Mouse (Mus musculus): ENCODE measurements around the gene Ifrd2.

Ifrd2 gene

GRCm38 (mm10) chr9:107624539-107624938, 37.1 kb downstream of the Ifrd2 start:
- no peak for DNase-seq (ENCODE audit: low spot score)

- DNase-seq (ENCODE audit: low spot score): no peak
Observed at GRCm38 (mm10) chr9:107624951-107625350, 37.5 kb downstream of the Ifrd2 start.

GRCm38 (mm10) chr9:107625351-107626128, 38.1 kb downstream of the Ifrd2 start:
- DNase-seq (ENCODE audit: low spot score): no peak

- no peak for DNase-seq (ENCODE audit: low spot score)
Observed at GRCm38 (mm10) chr9:107626158-107626843, 38.9 kb downstream of the Ifrd2 start.

- DNase-seq (ENCODE audit: low spot score): peak; percentile 92
Observed at GRCm38 (mm10) chr9:107626844-107627277, 39.4 kb downstream of the Ifrd2 start.

GRCm38 (mm10) chr9:107627387-107628255, 40.2 kb downstream of the Ifrd2 start:
- DNase-seq (ENCODE audit: low spot score): no peak

GRCm38 (mm10) chr9:107628721-107629410, 41.4 kb downstream of the Ifrd2 start:
- no peak for DNase-seq (ENCODE audit: low spot score)

GRCm38 (mm10) chr9:107629411-107629730, 41.9 kb downstream of the Ifrd2 start:
- no peak for DNase-seq (ENCODE audit: low spot score)

- no peak for DNase-seq (ENCODE audit: low spot score)
Observed at GRCm38 (mm10) chr9:107629901-107630425, 42.5 kb downstream of the Ifrd2 start.

- DNase-seq (ENCODE audit: low spot score): peak; percentile 69
Observed at GRCm38 (mm10) chr9:107630576-107630975, 43.1 kb downstream of the Ifrd2 start.

- DNase-seq (ENCODE audit: low spot score): no peak
Observed at GRCm38 (mm10) chr9:107631311-107631826, 43.9 kb downstream of the Ifrd2 start.

- no peak for DNase-seq (ENCODE audit: low spot score)
Observed at GRCm38 (mm10) chr9:107631861-107632260, 44.4 kb downstream of the Ifrd2 start.

- DNase-seq (ENCODE audit: low spot score): peak; percentile 66
Observed at GRCm38 (mm10) chr9:107632478-107632877, 45.0 kb downstream of the Ifrd2 start.

GRCm38 (mm10) chr9:107633091-107633660, 45.7 kb downstream of the Ifrd2 start:
- peak; percentile 81 for DNase-seq (ENCODE audit: low spot score)

- peak; percentile 72 for DNase-seq (ENCODE audit: low spot score)
Observed at GRCm38 (mm10) chr9:107633661-107634405, 46.4 kb downstream of the Ifrd2 start.

- DNase-seq (ENCODE audit: low spot score): no peak
Observed at GRCm38 (mm10) chr9:107634406-107635278, 47.2 kb downstream of the Ifrd2 start.

- DNase-seq (ENCODE audit: low spot score): peak; percentile 97
Observed at GRCm38 (mm10) chr9:107635279-107636028, 48.0 kb downstream of the Ifrd2 start, which contains the start of gene Gnai2. TSS of gene Gnai2 (minus strand) at chr9:107635367.

- DNase-seq (ENCODE audit: low spot score): no peak
Observed at GRCm38 (mm10) chr9:107637070-107637469, 49.6 kb downstream of the Ifrd2 start.
